Mouse (Mus musculus) spleen, postnatal 36 days (tissue): ENCODE data around the gene Nrf1.

ENCODE experiments used
- DNase-seq, 2 experiments: peaks; one replicate each; pipeline ENCODE4 v3.0.0; 2022; ENCODE audit warnings: low spot score in 2 of 2, mixed read lengths in 1 of 2

The Nrf1 gene

GRCm38 (mm10) chr6:30078938-30079529 lies 31.2 kb downstream of the Nrf1 start:
- DNase-seq: no peak

- DNase-seq: no peak
Observed at GRCm38 (mm10) chr6:30081339-30081738, 33.6 kb downstream of the Nrf1 start.

- no peak for DNase-seq
Observed at GRCm38 (mm10) chr6:30083307-30083706, 35.5 kb downstream of the Nrf1 start.

- DNase-seq: no peak
Observed at GRCm38 (mm10) chr6:30085351-30085750, 37.6 kb downstream of the Nrf1 start.

GRCm38 (mm10) chr6:30091221-30091620 lies 43.4 kb downstream of the Nrf1 start:
- DNase-seq: no peak

GRCm38 (mm10) chr6:30092816-30093215 lies 45.0 kb downstream of the Nrf1 start:
- DNase-seq: no peak

- no peak for DNase-seq
Observed at GRCm38 (mm10) chr6:30101773-30102415, 54.1 kb downstream of the Nrf1 start.

- DNase-seq: no peak
Observed at GRCm38 (mm10) chr6:30106091-30106490, 58.3 kb downstream of the Nrf1 start.

- DNase-seq: no peak
Observed at GRCm38 (mm10) chr6:30107456-30107855, 59.7 kb downstream of the Nrf1 start.

GRCm38 (mm10) chr6:30109820-30110502 lies 62.2 kb downstream of the Nrf1 start:
- DNase-seq: no peak

GRCm38 (mm10) chr6:30112349-30113132 lies 64.8 kb downstream of the Nrf1 start:
- no peak for DNase-seq

- DNase-seq: no peak
Observed at GRCm38 (mm10) chr6:30114101-30114500, 66.3 kb downstream of the Nrf1 start.

- DNase-seq: no peak
Observed at GRCm38 (mm10) chr6:30121152-30121551, 73.4 kb downstream of the Nrf1 start.

- DNase-seq: no peak
Observed at GRCm38 (mm10) chr6:30121600-30121999, 73.8 kb downstream of the Nrf1 start.

- DNase-seq: no peak
Observed at GRCm38 (mm10) chr6:30123391-30123790, 75.6 kb downstream of the Nrf1 start.

GRCm38 (mm10) chr6:30126060-30126459 lies 78.3 kb downstream of the Nrf1 start:
- DNase-seq: no peak

- no peak for DNase-seq
Observed at GRCm38 (mm10) chr6:30126766-30127165, 79.0 kb downstream of the Nrf1 start.

- DNase-seq: no peak
Observed at GRCm38 (mm10) chr6:30132399-30132798, 84.6 kb downstream of the Nrf1 start.

GRCm38 (mm10) chr6:30135590-30135989 lies 87.8 kb downstream of the Nrf1 start:
- no peak for DNase-seq

- DNase-seq: no peak
Observed at GRCm38 (mm10) chr6:30137227-30137626, 89.4 kb downstream of the Nrf1 start.

- no peak for DNase-seq
Observed at GRCm38 (mm10) chr6:30139329-30140045, 91.7 kb downstream of the Nrf1 start.

GRCm38 (mm10) chr6:30143263-30143662 lies 95.5 kb downstream of the Nrf1 start:
- DNase-seq: no peak
